Mouse (Mus musculus) cerebellum, adult 8-10 months (tissue): ENCODE results near the gene Stx17.

Experiments
- DNase-seq: peaks from one replicate; pipeline ENCODE4 v3.0.0; 2022

Stx17 gene

DNA sequence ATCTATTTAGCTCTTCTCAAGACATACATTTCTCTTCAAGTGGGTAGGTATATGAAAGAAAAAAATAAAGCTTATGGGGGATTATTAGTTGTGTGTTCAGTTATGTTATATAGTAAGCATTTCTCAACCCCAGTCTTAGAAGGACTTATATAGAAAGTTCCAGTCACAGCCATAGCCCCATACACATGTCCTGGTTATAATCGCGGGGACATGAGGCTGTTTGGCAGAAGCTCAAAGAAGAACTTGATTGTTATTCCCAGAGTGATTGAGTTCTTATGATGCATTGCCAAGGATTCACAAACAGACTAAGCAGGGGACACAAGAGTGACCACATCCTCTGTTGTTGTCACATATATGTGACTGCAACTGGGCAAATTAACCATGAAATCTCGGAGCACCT lies 51.0 kb downstream of the Stx17 start:
- DNase-seq = no peak

DNA sequence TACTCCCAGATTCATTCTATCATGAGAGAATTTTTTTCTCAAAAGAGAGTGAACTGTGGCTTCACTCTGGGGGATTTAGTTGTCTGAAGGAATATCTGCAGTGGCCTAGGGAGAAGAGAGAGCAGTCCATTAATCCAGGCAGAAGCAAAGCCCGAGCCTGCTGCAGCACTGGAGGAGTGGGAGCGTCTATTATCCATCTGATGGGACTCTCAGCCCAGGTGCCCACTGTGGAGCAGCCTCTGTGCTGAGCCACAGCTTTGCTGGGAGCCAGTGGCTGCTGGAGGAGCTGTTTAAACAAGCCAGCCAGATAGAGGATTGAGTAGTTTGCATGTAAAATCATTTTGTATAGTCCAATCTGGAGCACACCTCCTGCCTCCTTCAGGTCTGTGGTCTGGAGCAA lies 56.2 kb downstream of the Stx17 start:
- DNase-seq = no peak

DNA sequence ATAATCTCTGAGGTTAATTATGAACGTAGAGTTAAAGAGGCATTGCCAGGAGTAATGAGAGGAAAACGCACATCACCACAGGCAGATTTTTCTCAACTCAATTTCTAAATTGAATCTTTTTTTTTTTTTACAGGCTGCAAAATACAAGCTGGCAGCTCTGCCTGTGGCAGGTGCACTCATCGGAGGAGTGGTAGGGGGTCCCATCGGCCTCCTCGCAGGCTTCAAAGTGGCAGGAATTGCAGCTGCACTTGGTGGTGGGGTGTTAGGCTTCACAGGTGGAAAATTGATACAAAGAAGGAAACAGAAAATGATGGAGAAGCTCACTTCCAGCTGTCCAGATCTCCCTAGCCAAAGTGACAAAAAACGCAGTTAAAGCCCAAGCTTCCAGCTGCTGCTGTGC lies 56.7 kb downstream of the Stx17 start:
- DNase-seq = no peak

DNA sequence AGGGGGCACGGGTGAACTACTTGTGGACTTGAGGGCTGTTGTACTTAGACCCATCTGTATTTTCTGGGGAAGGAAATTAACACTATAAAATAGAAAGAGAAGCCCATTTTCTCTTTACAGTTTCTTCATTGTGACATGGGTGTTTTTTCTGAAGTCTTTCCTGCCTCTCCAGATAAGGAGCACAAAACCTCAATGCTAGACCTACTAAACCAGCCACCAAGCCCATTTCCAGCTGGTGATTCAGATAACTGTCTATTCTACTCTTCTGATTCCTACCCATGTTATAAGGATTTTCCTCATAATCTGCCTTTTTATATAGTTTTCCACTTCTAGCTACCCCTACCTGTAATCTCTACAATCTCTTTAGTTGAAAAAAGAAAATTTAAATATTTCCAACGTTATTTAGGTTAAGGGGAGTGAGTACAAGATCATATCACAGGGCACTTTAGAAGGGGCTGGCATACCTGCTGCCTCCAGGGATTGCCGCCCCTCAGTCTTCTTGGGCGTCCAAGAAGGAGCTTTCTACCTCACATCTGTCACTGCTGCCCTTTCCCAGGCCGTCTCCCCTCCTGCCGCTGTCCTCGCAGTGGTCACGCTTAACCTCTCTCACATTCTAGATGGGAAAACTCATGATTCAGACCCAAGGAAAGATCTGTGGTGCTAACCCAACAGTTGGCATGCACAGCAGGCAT lies 57.5 kb downstream of the Stx17 start:
- DNase-seq = no peak

- DNase-seq = no peak
Measured at GRCm38 (mm10) chr4:48197925-48198324, 73.2 kb downstream of the Stx17 start.

DNA sequence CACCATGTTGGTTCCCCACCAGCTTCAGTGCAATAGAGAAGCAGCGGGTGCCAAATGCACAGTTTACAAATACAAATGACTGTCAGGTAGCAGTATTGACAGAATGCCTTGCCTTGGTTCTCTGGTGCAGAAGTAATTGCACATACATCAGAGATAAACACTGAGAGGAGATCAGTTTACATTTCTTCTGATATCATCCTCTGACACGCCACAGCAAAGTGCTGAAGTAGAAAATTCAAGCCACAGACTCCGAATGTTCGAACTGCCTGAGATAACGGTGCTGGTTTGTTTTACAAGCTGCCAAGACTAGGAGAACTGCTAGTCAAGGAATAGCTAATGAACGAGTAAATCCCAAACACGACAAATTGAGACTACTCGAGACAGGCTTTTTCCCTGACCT lies 73.7 kb downstream of the Stx17 start:
- DNase-seq = no peak

DNA sequence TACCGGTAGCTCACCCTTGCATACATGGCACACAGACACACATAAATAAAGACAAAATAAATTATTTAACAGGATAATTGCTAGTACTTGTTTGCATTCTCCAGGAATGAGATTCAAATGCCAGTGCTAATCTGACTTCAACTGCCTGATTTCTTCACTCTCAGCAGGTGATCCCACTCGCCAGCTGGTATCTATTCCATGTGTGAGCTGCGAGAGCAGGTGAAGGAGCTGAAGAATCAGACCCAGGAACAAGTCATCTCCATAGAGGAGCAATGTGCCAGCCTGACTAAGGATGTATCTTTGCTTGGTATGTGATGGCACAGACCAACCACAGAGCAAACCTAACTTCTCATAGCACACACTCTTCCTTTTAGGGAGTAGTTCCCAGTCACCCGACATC lies 78.8 kb downstream of the Stx17 start:
- peak; percentile 45 for DNase-seq

DNA sequence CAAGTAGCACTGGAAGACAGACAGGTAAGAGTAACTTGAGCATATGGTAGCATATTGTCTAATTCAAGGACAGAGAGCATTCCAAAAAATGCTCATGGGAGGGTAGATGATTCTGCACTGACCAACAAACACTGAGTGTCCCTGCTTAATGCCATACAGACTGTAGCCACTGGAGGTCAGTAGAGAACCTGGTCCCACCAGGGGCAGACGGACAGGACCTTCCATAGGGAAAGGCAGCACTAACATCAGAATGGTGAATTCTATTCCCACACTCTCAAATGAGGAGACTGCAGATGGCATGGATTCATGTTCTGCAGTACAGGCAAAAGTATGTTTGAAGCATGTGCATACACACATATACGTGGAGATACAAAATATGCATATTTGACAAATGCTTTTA lies 100.5 kb downstream of the Stx17 start:
- DNase-seq = peak; percentile 78

DNA sequence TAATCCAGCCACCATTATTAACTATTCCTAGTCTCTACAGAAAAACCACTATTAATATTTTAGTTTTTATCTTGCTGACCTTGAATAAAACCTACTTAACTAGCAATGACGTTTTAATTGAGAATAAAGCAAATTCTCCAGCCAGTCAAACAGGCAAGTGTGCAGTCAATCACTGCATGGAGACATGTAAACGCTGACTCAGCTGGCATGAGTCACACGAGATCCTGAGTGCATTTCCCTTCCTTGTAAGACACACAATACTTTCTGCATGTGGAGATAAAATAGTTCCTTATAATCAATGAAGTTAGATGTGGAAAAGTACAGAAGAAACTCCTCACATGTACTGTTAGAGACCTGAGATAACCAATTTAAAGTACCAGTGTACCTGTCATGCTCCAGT lies 100.9 kb downstream of the Stx17 start:
- DNase-seq = no peak

- no peak for DNase-seq
Measured at GRCm38 (mm10) chr4:48226800-48227199, 102.1 kb downstream of the Stx17 start.
